Mouse (Mus musculus) C2C12 (cell line): Measurements from ENCODE around the gene Kctd5. TPM values are rescaled to one million over a fixed set of nuclear protein-coding genes. Genes with fewer than 3 reads are reported as not detected.

Experiments used
- H3K27me3 ChIP-seq: one replicate; pipeline ENCODE4 v1.6.1; 2011; ENCODE audit not compliant: control insufficient read depth, insufficient read depth, insufficient read length
- H3K36me3 ChIP-seq: one replicate; pipeline ENCODE4 v1.6.1; 2011; ENCODE audit not compliant: control insufficient read depth, insufficient read depth
- H3K4me3 ChIP-seq: one replicate; pipeline ENCODE4 v1.5.1; 2011; ENCODE audit warnings: mild to moderate bottlenecking, control low read depth; ENCODE audit not compliant: poor library complexity, insufficient read depth, severe bottlenecking
- H3K79me2 ChIP-seq: one replicate; pipeline ENCODE4 v1.6.1; 2011; ENCODE audit not compliant: control insufficient read depth, insufficient read depth
- H3K79me3 ChIP-seq: one replicate; pipeline ENCODE4 v1.6.1; 2011; ENCODE audit warnings: low read depth, control low read depth
- H3ac ChIP-seq: one replicate; pipeline ENCODE3; 2011; ENCODE audit warnings: low read depth; ENCODE audit not compliant: control insufficient read depth, insufficient read length
- CEBPB ChIP-seq: IDR thresholded peaks from one replicate; pipeline ENCODE4 v1.6.1; 2011; ENCODE audit warnings: low read depth, mild to moderate bottlenecking, control low read depth, moderate library complexity
- CTCF ChIP-seq: IDR thresholded peaks from one replicate; pipeline ENCODE4 v1.5.1; 2011; ENCODE audit not compliant: control insufficient read depth, insufficient read depth, insufficient read length
- FOSL1 ChIP-seq: IDR thresholded peaks from one replicate; pipeline ENCODE4 v1.8.0; 2011; ENCODE audit warnings: mild to moderate bottlenecking, low read length; ENCODE audit not compliant: poor library complexity, insufficient read depth, severe bottlenecking
- MAX ChIP-seq: IDR thresholded peaks from one replicate; pipeline ENCODE4 v1.6.1; 2011; ENCODE audit warnings: mild to moderate bottlenecking, control low read depth
- MYOD1 ChIP-seq: IDR thresholded peaks from one replicate; pipeline ENCODE4 v1.6.1; 2011; ENCODE audit warnings: low read depth; ENCODE audit not compliant: control insufficient read depth, insufficient read length
- MYOG ChIP-seq: IDR thresholded peaks from one replicate; pipeline ENCODE4 v1.6.1; 2011; ENCODE audit not compliant: control insufficient read depth, insufficient read length; ENCODE audit errors: extremely low read depth
- USF1 ChIP-seq: IDR thresholded peaks from one replicate; pipeline ENCODE4 v1.6.1; 2011; ENCODE audit warnings: low read depth, mild to moderate bottlenecking, control low read depth, moderate library complexity
- polyA plus RNA-seq: library from polyadenylated mRNA; unstranded; fragments of >200 nt; fragmentation: generic; extraction: Trizol; gene quantifications from one replicate; pipeline ENCODE4 v1.2.1, GENCODE M21; 2012; ENCODE audit warnings: missing spikeins

The Kctd5 gene
- polyA plus RNA-seq, 1 experiment, result 41.5 TPM

DNA sequence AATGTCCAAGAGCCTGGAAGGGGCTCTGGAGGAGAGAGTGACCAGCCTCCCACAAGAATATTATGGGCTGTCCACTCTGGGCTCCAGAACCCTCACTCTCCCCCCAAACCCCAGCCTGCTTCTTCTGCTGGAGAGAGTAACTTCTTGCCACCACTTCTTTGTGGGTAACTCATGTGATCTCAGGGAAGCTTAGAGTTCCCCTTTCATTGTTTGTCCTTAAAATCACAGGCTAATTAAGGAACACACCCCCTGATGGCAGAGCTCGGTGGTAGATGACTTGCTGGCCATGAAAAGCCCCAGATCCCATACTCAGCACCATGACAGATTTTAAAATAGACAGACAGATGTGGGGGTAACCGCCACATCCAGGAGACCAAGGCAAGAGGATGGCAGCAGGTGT, 66.4 kb downstream of the Kctd5 start:
- Histone ChIP-seq H3K4me3 (no peak overlapping the region), H3K79me3 (no peaks in the 10 kb centered on the region), H3K27me3 (no peaks in the 10 kb centered on the region), H3ac (no peak overlapping the region), H3K36me3 (no peaks in the 10 kb centered on the region), H3K79me2 (no peaks in the 10 kb centered on the region)
- no peak for TF ChIP-seq MYOD1
- TF ChIP-seq MYOG, result no peak
- TF ChIP-seq MAX, result no peak
- no peak for TF ChIP-seq CEBPB
- TF ChIP-seq FOSL1, result no peak

DNA sequence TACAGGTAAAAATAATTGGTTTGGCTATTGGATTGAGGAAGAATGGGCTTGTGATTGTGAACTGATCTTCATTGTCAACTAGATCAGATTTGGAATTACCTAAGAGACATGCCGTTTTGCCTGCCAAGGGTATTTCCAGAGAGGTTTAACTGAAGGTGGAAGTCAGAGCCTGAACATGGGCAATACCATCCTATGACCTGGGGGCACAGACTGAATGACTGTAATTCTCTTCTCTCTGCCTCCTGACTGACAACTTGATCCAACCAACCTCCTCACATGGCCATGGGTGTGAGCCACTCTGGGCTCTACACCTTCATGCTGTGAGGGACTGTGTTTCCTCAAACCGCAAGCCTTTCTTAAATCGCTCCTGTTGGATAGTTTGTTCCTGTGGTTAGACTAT, 68.2 kb downstream of the Kctd5 start:
- H3ac ChIP-seq, result no peak overlapping the region
- no peaks in the 10 kb centered on the region for H3K79me3 ChIP-seq
- TF ChIP-seq MYOD1, result no peak
- no peak for TF ChIP-seq CEBPB
- TF ChIP-seq USF1, result no peak
- TF ChIP-seq FOSL1, result no peak
- TF ChIP-seq MAX, result no peak
- no peak for TF ChIP-seq CTCF
- TF ChIP-seq MYOG, result no peak
- H3K36me3 ChIP-seq, result no peaks in the 10 kb centered on the region
- no peaks in the 10 kb centered on the region for H3K27me3 ChIP-seq
- no peak overlapping the region for H3K4me3 ChIP-seq
- H3K79me2 ChIP-seq, result no peaks in the 10 kb centered on the region

- TF ChIP-seq USF1 (no peak), CEBPB (no peak), FOSL1 (no peak), MYOD1 (no peak), MYOG (no peak), MAX (no peak), CTCF (no peak)
- no peaks in the 10 kb centered on the region for H3K79me3 ChIP-seq
Observed at GRCm38 (mm10) chr17:24004071-24004665, 69.1 kb downstream of the Kctd5 start.

DNA sequence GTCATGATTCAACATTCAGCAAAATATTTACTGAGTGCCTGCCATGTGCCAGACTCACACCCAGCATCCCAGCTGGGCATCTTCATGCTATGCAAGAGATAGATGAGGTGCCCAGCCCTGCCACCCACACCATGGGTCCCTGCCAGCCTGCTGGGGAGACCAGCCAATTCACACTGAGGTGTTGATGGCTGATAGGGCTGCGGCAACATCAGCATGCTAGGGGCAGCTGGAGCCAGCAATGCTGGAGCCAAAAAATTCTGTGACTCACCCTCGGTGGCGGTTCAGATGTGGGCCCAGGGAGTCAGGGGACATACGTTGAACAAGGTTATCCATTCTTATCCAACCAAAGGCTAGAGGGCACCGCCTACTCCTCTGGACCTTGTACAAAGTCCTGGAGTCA, 72.9 kb downstream of the Kctd5 start:
- TF ChIP-seq MAX, result peak; percentile 90
- peak; percentile 85 for TF ChIP-seq MYOD1
- no peak for TF ChIP-seq CTCF
- peak; percentile 28 for TF ChIP-seq CEBPB
- TF ChIP-seq FOSL1, result peak; percentile 52
- Histone ChIP-seq H3K4me3 (no peak overlapping the region), H3K27me3 (no peaks in the 10 kb centered on the region), H3K79me3 (no peaks in the 10 kb centered on the region), H3ac (no peak overlapping the region), H3K36me3 (no peaks in the 10 kb centered on the region), H3K79me2 (no peaks in the 10 kb centered on the region)

More at GRCm38 (mm10) chr17:24004071-24004665, 69.1 kb downstream of the Kctd5 start:
- Histone ChIP-seq H3K27me3 (no peaks in the 10 kb centered on the region), H3K79me2 (no peaks in the 10 kb centered on the region), H3ac (no peak overlapping the region), H3K36me3 (no peaks in the 10 kb centered on the region), H3K4me3 (no peak overlapping the region)

GRCm38 (mm10) chr17:23998383-23998782, 74.9 kb downstream of the Kctd5 start:
- no peaks in the 10 kb centered on the region for H3K27me3 ChIP-seq
- no peak overlapping the region for H3K4me3 ChIP-seq
- TF ChIP-seq MYOD1, result peak; percentile 62
- no peak for TF ChIP-seq CEBPB
- TF ChIP-seq USF1, result no peak
- TF ChIP-seq FOSL1, result peak; percentile 42
- no peak for TF ChIP-seq MYOG
- H3K79me2 ChIP-seq, result no peaks in the 10 kb centered on the region
- no peaks in the 10 kb centered on the region for H3K36me3 ChIP-seq
- H3ac ChIP-seq, result no peak overlapping the region
- no peaks in the 10 kb centered on the region for H3K79me3 ChIP-seq

DNA sequence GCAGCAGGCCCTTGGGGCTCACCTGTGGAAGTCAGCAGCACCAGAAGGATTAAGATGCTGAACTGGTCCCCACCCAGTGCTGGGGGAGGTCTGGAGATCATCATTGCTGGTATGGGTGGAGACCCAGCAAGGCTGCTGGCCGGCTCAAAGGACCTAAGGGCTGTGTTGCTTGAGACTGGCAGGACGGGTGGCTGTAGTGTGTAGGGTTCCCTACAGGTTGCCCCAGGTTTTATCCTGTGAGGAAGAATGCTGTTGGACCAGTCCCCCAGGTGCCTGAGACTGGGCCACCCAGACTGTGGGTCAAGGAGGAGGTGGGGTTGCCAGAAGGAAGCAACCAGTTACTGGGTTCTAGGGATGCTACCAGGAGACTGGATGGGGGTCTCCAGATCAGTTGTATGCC, 75.4 kb downstream of the Kctd5 start, which contains the start of gene Prss22:
Gene Prss22, minus strand, starts transcription at position 200 of the 400 bp plus-strand sequence.
- H3K27me3 ChIP-seq, result no peaks in the 10 kb centered on the region
- no peaks in the 10 kb centered on the region for H3K79me3 ChIP-seq
- no peaks in the 10 kb centered on the region for H3K36me3 ChIP-seq
- no peak within 1 kb of the TSS for H3K4me3 ChIP-seq
- H3ac ChIP-seq, result no peak within 1 kb of the TSS
- H3K79me2 ChIP-seq, result no peaks in the 10 kb centered on the region
- TF ChIP-seq MYOD1, result no peak
- TF ChIP-seq CTCF, result no peak
- TF ChIP-seq MYOG, result no peak
- no peak for TF ChIP-seq CEBPB
- TF ChIP-seq USF1, result no peak
- no peak for TF ChIP-seq FOSL1
- no peak for TF ChIP-seq MAX
